Comparison of ENCODE assay signal across 10 mouse cellular contexts in the genomic region with DNA sequence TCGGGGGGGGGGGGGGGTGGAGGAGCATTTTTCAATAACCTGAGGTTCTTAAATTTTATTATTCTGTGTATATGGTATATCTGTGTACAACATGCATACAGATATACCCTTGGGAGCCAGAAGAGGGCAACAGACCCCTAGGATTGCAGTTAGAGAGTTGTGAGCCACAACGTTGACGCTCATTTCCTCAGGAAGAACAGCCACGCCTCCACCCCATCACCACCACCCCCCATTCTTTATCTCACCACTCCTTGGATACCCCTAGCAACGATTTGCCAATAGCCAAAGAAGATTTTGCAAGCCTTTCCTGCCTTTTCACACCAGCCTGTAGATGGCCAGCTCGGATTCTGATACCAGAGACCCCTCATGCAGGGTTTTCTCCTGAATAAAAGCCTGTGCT. TPM values are rescaled to one million over a fixed set of nuclear protein-coding genes. Genes with fewer than 3 reads are reported as not detected.
DNase-seq lines count a peak whose midpoint lies in the region; ATAC-seq and TF ChIP-seq lines count a peak whose summit lies in the region.
"Had no signal": no experiment of that assay in that cellular context is flagged by ENCODE, and none has a peak within 500 bp of the region (broad histone marks: within the 10 kb centered on the region; RNA-seq: fewer than 3 reads in every experiment).

No protein-coding gene starts in this region.

- no peak overlapping the region for H3K4me3 ChIP-seq in neural tube, embryonic 15.5 days (replicated peaks)
- no peak overlapping the region for H3K4me3 ChIP-seq in bone marrow macrophage, adult 2 months (ENCODE audit: insufficient read depth, low read length)
- no peak overlapping the region for H3K4me3 ChIP-seq in intestine, embryonic 15.5 days (replicated peaks)
- H3K4me3 ChIP-seq in lung, adult 2 months (replicated peaks; ENCODE audit: extremely low read depth, low read depth, low read length) = no peak overlapping the region
- H3K4me3 ChIP-seq: neural tube, embryonic 12.5 days had no signal

- no peak for TF ChIP-seq POLR2A in bone marrow macrophage, adult 2 months (IDR thresholded peaks at IDR 0.05; ENCODE audit: borderline replicate concordance, low read depth, low read length)
- TF ChIP-seq POLR2A in lung, adult 2 months (IDR thresholded peaks at IDR 0.05; ENCODE audit: borderline replicate concordance, extremely low read depth, low read depth, low read length) = no peak

- no peak overlapping the region for H3K9ac ChIP-seq in neural tube, embryonic 15.5 days (replicated peaks)
- no peak overlapping the region for H3K9ac ChIP-seq in intestine, embryonic 15.5 days
- H3K9ac ChIP-seq: neural tube, embryonic 12.5 days had no signal

- peak; percentile 33 for TF ChIP-seq CTCF in bone marrow macrophage, adult 2 months (IDR thresholded peaks at IDR 0.05; ENCODE audit: low read depth, low read length)
- no peak for TF ChIP-seq CTCF in lung, adult 2 months (IDR thresholded peaks at IDR 0.05; ENCODE audit: insufficient read depth, low read length)

- no peak for ATAC-seq in neural tube, embryonic 15.5 days (ENCODE audit: low FRiP score)
- ATAC-seq in intestine, embryonic 15.5 days = peak; percentile 61

- H3K27ac ChIP-seq in neural tube, embryonic 15.5 days (replicated peaks) = no peak overlapping the region
- H3K27ac ChIP-seq in bone marrow macrophage, adult 2 months (ENCODE audit: insufficient read depth, low read depth, low read length) = 0 out of 2 replicates have a peak overlapping the region, but pooled peaks have one; percentile 21
- H3K27ac ChIP-seq in intestine, embryonic 15.5 days = no peak overlapping the region
- H3K27ac ChIP-seq: neural tube, embryonic 12.5 days had no signal

- H3K4me2 ChIP-seq in neural tube, embryonic 15.5 days = no peak overlapping the region
- H3K4me2 ChIP-seq in intestine, embryonic 15.5 days (replicated peaks) = no peak overlapping the region
- H3K4me2 ChIP-seq: neural tube, embryonic 12.5 days had no signal

- no peaks in the 10 kb centered on the region for H3K27me3 ChIP-seq in neural tube, embryonic 15.5 days (replicated peaks)
- H3K27me3 ChIP-seq in intestine, embryonic 15.5 days (replicated peaks) = no peaks in the 10 kb centered on the region
- H3K27me3 ChIP-seq: neural tube, embryonic 12.5 days had no signal

- intact Hi-C loops in left cerebral cortex, postnatal 4 days (cut with DNase I) = no loop called here

- H3K4me1 ChIP-seq in neural tube, embryonic 15.5 days = no peaks in the 10 kb centered on the region
- peaks cover 31% of the 10 kb centered on the region for H3K4me1 ChIP-seq in bone marrow macrophage, adult 2 months (ENCODE audit: control insufficient read depth, insufficient read depth, low read length)
- H3K4me1 ChIP-seq in intestine, embryonic 15.5 days (replicated peaks) = 0 out of 2 replicates have a peak, but pooled peaks cover 3% of the 10 kb centered on the region
- H3K4me1 ChIP-seq in lung, adult 2 months (ENCODE audit: control insufficient read depth, insufficient read depth, low read length) = no peaks in the 10 kb centered on the region
- H3K4me1 ChIP-seq: neural tube, embryonic 12.5 days had no signal

- no peaks in the 10 kb centered on the region for H3K9me3 ChIP-seq in neural tube, embryonic 15.5 days (replicated peaks)
- no peaks in the 10 kb centered on the region for H3K9me3 ChIP-seq in intestine, embryonic 15.5 days
- H3K9me3 ChIP-seq: neural tube, embryonic 12.5 days had no signal

- DNase-seq in neural tube, embryonic 10.5 days (ENCODE audit: extremely low spot score, low spot score) = peak; percentile 19
- peak; percentile 30 for DNase-seq in retina, postnatal 1 day
- DNase-seq in left cerebral cortex, postnatal 4 days = no peak
- no peak for DNase-seq in lung, adult 2 months
- DNase-seq in cerebellum, adult 11-12 months = no peak

- WGBS in neural tube, embryonic 15.5 days = 3% methylated on average over 6 of the region's 6 CpGs
- WGBS in intestine, embryonic 15.5 days = 8% methylated on average over 6 of the region's 6 CpGs
- WGBS in lung, adult 2 months = 5% methylated on average over 6 of the region's 6 CpGs

- no peaks in the 10 kb centered on the region for H3K36me3 ChIP-seq in neural tube, embryonic 15.5 days
- H3K36me3 ChIP-seq in intestine, embryonic 15.5 days = no peaks in the 10 kb centered on the region
- H3K36me3 ChIP-seq: neural tube, embryonic 12.5 days had no signal

RNA-seq across cellular contexts. Expression of a gene that starts 16.3 kb away (rescaled TPM):
- polyA plus RNA-seq in neural tube, embryonic 15.5 days (2015; fragmentation: Nextera tagmentation; extraction: Ambion mirVana) = 27.5 and 33.4 TPM in 2 replicates
- polyA plus RNA-seq in bone marrow macrophage, adult 2 months (2012; ENCODE audit: insufficient read depth, insufficient read length, missing spikeins) = 2.4 TPM in 1 of 2 replicates, not detected in the other
- 17.2 and 17.8 TPM in 2 replicates for polyA plus RNA-seq in intestine, embryonic 15.5 days (2015; fragmentation: Nextera tagmentation; extraction: Ambion mirVana)
- total RNA-seq in left cerebral cortex, postnatal 4 days (2021) = 1 to 10 TPM; 3.1 to 7.4 TPM
- polyA plus RNA-seq in lung, adult 2 months (2012; rRNA removed) = 2.2 and 2.4 TPM in 2 replicates
- total RNA-seq: gastrocnemius, adult 8-10 months had no signal

RNA-seq across cellular contexts. Expression of a gene that starts 24.0 kb away (rescaled TPM):
- polyA plus RNA-seq in neural tube, embryonic 15.5 days (2015; fragmentation: Nextera tagmentation; extraction: Ambion mirVana) = 0.18 TPM in 1 of 2 replicates, not detected in the other
- not detected in 2 replicates for polyA plus RNA-seq in bone marrow macrophage, adult 2 months (2012; ENCODE audit: insufficient read depth, insufficient read length, missing spikeins)
- not detected in 2 replicates for polyA plus RNA-seq in intestine, embryonic 15.5 days (2015; fragmentation: Nextera tagmentation; extraction: Ambion mirVana)
- not detected for total RNA-seq in left cerebral cortex, postnatal 4 days (2021)
- not detected in 2 replicates for polyA plus RNA-seq in lung, adult 2 months (2012; rRNA removed)
- total RNA-seq: gastrocnemius, adult 8-10 months had no signal
- polyA plus RNA-seq: neural tube, embryonic 12.5 days had no signal

RNA-seq across cellular contexts. Expression of a gene that starts 24.1 kb away (rescaled TPM):
- 0.26 and 0.36 TPM in 2 replicates for polyA plus RNA-seq in neural tube, embryonic 15.5 days (2015; fragmentation: Nextera tagmentation; extraction: Ambion mirVana)
- not detected in 2 replicates for polyA plus RNA-seq in bone marrow macrophage, adult 2 months (2012; ENCODE audit: insufficient read depth, insufficient read length, missing spikeins)
- not detected in 2 replicates for polyA plus RNA-seq in intestine, embryonic 15.5 days (2015; fragmentation: Nextera tagmentation; extraction: Ambion mirVana)
- not detected for total RNA-seq in left cerebral cortex, postnatal 4 days (2021)
- not detected in 2 replicates for polyA plus RNA-seq in lung, adult 2 months (2012; rRNA removed)
- total RNA-seq: gastrocnemius, adult 8-10 months had no signal
- polyA plus RNA-seq: neural tube, embryonic 12.5 days had no signal

RNA-seq across cellular contexts. Expression of a gene that starts 38.5 kb away (rescaled TPM):
- 1,165 and 1,469 TPM in 2 replicates for polyA plus RNA-seq in neural tube, embryonic 15.5 days (2015; fragmentation: Nextera tagmentation; extraction: Ambion mirVana)
- 1,580 and 1,635 TPM in 2 replicates for polyA plus RNA-seq in bone marrow macrophage, adult 2 months (2012; ENCODE audit: insufficient read depth, insufficient read length, missing spikeins)
- 2,486 and 2,546 TPM in 2 replicates for polyA plus RNA-seq in intestine, embryonic 15.5 days (2015; fragmentation: Nextera tagmentation; extraction: Ambion mirVana)
- total RNA-seq in left cerebral cortex, postnatal 4 days (2021) = 1,000 to 10,000 TPM in 1 of 2 experiments, 100 to 1,000 TPM in 1; 915 to 1,028 TPM
- polyA plus RNA-seq in lung, adult 2 months (2012; rRNA removed) = 429 and 452 TPM in 2 replicates

RNA-seq across cellular contexts. Expression of a gene that starts 51.5 kb away (rescaled TPM):
- 0.35 and 0.45 TPM in 2 replicates for polyA plus RNA-seq in neural tube, embryonic 15.5 days (2015; fragmentation: Nextera tagmentation; extraction: Ambion mirVana)
- not detected in 2 replicates for polyA plus RNA-seq in bone marrow macrophage, adult 2 months (2012; ENCODE audit: insufficient read depth, insufficient read length, missing spikeins)
- 0.19 and 0.29 TPM in 2 replicates for polyA plus RNA-seq in intestine, embryonic 15.5 days (2015; fragmentation: Nextera tagmentation; extraction: Ambion mirVana)
- under 1 TPM; 0.24 to 0.52 TPM for total RNA-seq in left cerebral cortex, postnatal 4 days (2021)
- polyA plus RNA-seq in lung, adult 2 months (2012; rRNA removed) = 49.6 and 61.7 TPM in 2 replicates

Comparison
In these comparisons a context has a peak if more than half of its experiments do, and no peak if none do; other contexts are left out.
1. DNase-seq: peak in neural tube, embryonic 10.5 days (single experiment) and retina, postnatal 1 day (single experiment); none in left cerebral cortex, postnatal 4 days (single experiment), lung, adult 2 months (single experiment) and cerebellum, adult 11-12 months (single experiment).